Mouse (Mus musculus) embryo, embryonic 10 days (tissue): ENCODE measurements around the gene Arnt.
A peak's percentile ranks its signal among the peaks of the same experiment; 100 is the strongest.

Source experiments
- DNase-seq: peaks from one replicate; pipeline ENCODE4 v3.0.0-alpha.2; 2015; ENCODE audit warnings: low spot score

Arnt gene

GRCm38 (mm10) chr3:95456367-95456766 is 22.2 kb downstream of the Arnt start:
- DNase-seq = no peak

- DNase-seq = no peak
These were observed 23.6 kb downstream of the Arnt start for GRCm38 (mm10) chr3:95457758-95458157.

GRCm38 (mm10) chr3:95459381-95459780 is 25.2 kb downstream of the Arnt start:
- no peak for DNase-seq

- DNase-seq = no peak
These were observed 29.7 kb downstream of the Arnt start for GRCm38 (mm10) chr3:95463852-95464251.

GRCm38 (mm10) chr3:95478966-95479365 is 44.8 kb downstream of the Arnt start:
- DNase-seq = no peak

GRCm38 (mm10) chr3:95486421-95486820 is 52.2 kb downstream of the Arnt start:
- no peak for DNase-seq

GRCm38 (mm10) chr3:95488679-95489078 is 54.5 kb downstream of the Arnt start:
- no peak for DNase-seq

GRCm38 (mm10) chr3:95490238-95490637 is 56.0 kb downstream of the Arnt start:
- no peak for DNase-seq

- DNase-seq = peak; percentile 73
These were observed 60.2 kb downstream of the Arnt start for GRCm38 (mm10) chr3:95494342-95494741.

- DNase-seq = no peak
These were observed 64.0 kb downstream of the Arnt start for GRCm38 (mm10) chr3:95498229-95498628.

- no peak for DNase-seq
These were observed 64.8 kb downstream of the Arnt start, which contains the start of gene Ctsk for GRCm38 (mm10) chr3:95499024-95499423. Gene Ctsk (plus strand): TSS chr3:95499256.

GRCm38 (mm10) chr3:95499496-95500140 is 65.4 kb downstream of the Arnt start:
- DNase-seq = peak; percentile 33

GRCm38 (mm10) chr3:95502312-95502711 is 68.1 kb downstream of the Arnt start:
- DNase-seq = no peak

GRCm38 (mm10) chr3:95509348-95509747 is 75.2 kb downstream of the Arnt start:
- no peak for DNase-seq

GRCm38 (mm10) chr3:95511611-95512180 is 77.5 kb downstream of the Arnt start:
- no peak for DNase-seq

- DNase-seq = no peak
These were observed 82.4 kb downstream of the Arnt start for GRCm38 (mm10) chr3:95516614-95517041.

GRCm38 (mm10) chr3:95517493-95517898 is 83.3 kb downstream of the Arnt start:
- peak; percentile 73 for DNase-seq

GRCm38 (mm10) chr3:95518891-95519290 is 84.7 kb downstream of the Arnt start:
- DNase-seq = no peak

- no peak for DNase-seq
These were observed 85.1 kb downstream of the Arnt start for GRCm38 (mm10) chr3:95519315-95519714.

GRCm38 (mm10) chr3:95520100-95520499 is 85.9 kb downstream of the Arnt start:
- DNase-seq = no peak

- no peak for DNase-seq
These were observed 87.0 kb downstream of the Arnt start for GRCm38 (mm10) chr3:95521168-95521567.

- DNase-seq = no peak
These were observed 89.5 kb downstream of the Arnt start for GRCm38 (mm10) chr3:95523662-95524061.

GRCm38 (mm10) chr3:95524673-95525072 is 90.5 kb downstream of the Arnt start:
- no peak for DNase-seq

GRCm38 (mm10) chr3:95526111-95526510 is 91.9 kb downstream of the Arnt start:
- no peak for DNase-seq
